Mouse (Mus musculus) liver, embryonic 11.5 days (tissue): ENCODE measurements at regions not wholly inside any gene's neighbourhood (a gene's known extent, or its start where the extent isn't known, plus 50 kb on each side); places are given as distances from the start of the nearest gene placed in this dataset.

Experiments used
- ATAC-seq: fragments of 200-750 bp; cut with Nextera tagmentation; replicated peaks from 2 replicates; pipeline ENCODE4 v1.8.0; 2017; ENCODE audit warnings: moderate number of reproducible peaks, mild to moderate bottlenecking, moderate TSS enrichment, moderate library complexity; ENCODE audit not compliant: low FRiP score
- DNase-seq: peaks from one replicate; pipeline ENCODE4 v3.0.0-alpha.2; 2017; ENCODE audit warnings: low spot score
- H3K27ac ChIP-seq: fragments of 300-500 bp; sonication (generic); 2 replicates; pipeline ENCODE4 v1.5.1; 2014; ENCODE audit warnings: mild to moderate bottlenecking, low read depth, low read length, control low read depth
- H3K27me3 ChIP-seq: fragments of 300-500 bp; sonication (generic); replicated peaks from 2 replicates; pipeline ENCODE4 v1.6.1; 2014; ENCODE audit warnings: low read length, mixed read lengths; ENCODE audit not compliant: control insufficient read depth, insufficient read depth
- H3K36me3 ChIP-seq: fragments of 300-500 bp; sonication (generic); 2 replicates; pipeline ENCODE4 v1.6.1; 2014; ENCODE audit warnings: mild to moderate bottlenecking, low read length, moderate library complexity, mixed read lengths; ENCODE audit not compliant: control insufficient read depth, insufficient read depth
- H3K4me1 ChIP-seq: fragments of 300-500 bp; sonication (generic); replicated peaks from 2 replicates; pipeline ENCODE4 v1.6.1; 2014; ENCODE audit warnings: low read length, mixed read lengths; ENCODE audit not compliant: control insufficient read depth, insufficient read depth
- H3K4me2 ChIP-seq: fragments of 300-500 bp; sonication (generic); 2 replicates; pipeline ENCODE4 v1.6.1; 2014; ENCODE audit warnings: mild to moderate bottlenecking, control low read depth, moderate library complexity
- H3K4me3 ChIP-seq: fragments of 300-500 bp; sonication (generic); 2 replicates; pipeline ENCODE4 v1.5.1; 2014; ENCODE audit warnings: low read depth, low read length, control low read depth
- H3K9ac ChIP-seq: fragments of 300-500 bp; sonication (generic); 2 replicates; pipeline ENCODE4 v1.6.1; 2014; ENCODE audit warnings: low read depth, low read length, control low read depth
- H3K9me3 ChIP-seq: fragments of 300-500 bp; sonication (generic); 2 replicates; pipeline ENCODE4 v1.6.1; 2016; ENCODE audit warnings: low read length, inconsistent platforms, mixed read lengths; ENCODE audit not compliant: control insufficient read depth
- WGBS: fragments of 180-500 bp; shearing (Covaris S2); extraction: QIAGEN DNeasy Blood & Tissue Kit; methylation state at CpG from one replicate; pipeline ENCODE4 v1.1.7; 2014; 5-methylcytosine and 5-hydroxymethylcytosine counted together

DNA sequence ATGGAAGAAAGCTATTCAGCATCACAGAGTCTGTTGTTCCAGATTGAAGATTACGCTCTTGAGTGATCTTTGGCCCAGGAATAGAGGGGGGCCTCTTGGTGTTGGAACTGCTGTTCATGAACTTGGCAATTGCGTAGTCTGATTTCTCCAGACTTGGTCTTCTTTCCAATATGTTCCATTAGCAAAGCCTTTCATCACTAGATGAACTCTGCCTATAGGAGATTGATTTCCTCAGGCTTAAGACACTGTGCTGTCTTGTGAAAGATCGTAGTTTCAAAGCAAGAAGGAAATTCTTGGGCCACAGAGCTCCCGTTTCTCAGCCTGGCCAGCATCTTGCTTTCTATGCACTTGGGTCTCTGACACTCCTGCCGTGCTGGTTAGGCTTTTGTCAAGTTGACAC lies 51.4 kb upstream of the Acsl1 start:
- no peak for DNase-seq
- Histone ChIP-seq H3K4me1 (no peaks in the 10 kb centered on the region), H3K4me2 (no peak overlapping the region), H3K9ac (no peak overlapping the region), H3K27ac (no peak overlapping the region), H3K27me3 (no peaks in the 10 kb centered on the region), H3K36me3 (no peaks in the 10 kb centered on the region), H3K9me3 (no peaks in the 10 kb centered on the region), H3K4me3 (no peak overlapping the region)
- ATAC-seq, result no peak
- 82% methylated on average over 5 of the region's 5 CpGs for WGBS

DNA sequence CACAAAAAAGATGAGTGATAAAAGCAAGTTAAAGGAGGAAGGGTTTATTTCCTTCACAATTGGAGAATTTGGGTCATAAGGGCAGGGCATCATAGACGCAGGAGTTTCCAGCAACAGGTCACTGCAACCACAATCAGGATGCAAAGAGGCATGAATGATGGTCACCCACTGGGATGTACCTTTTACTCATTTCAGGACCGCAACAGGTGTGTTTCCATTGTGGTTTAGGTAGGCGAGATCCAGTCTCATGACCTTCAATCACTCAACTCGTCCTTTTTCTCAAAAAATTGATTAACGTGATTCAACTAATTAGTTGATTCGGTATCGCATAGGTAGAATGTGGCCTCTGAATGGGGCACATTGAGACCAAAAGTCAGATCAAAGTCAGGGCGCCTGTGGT lies 50.4 kb upstream of the Acsl1 start:
- H3K4me1 ChIP-seq, result no peaks in the 10 kb centered on the region
- 87% methylated on average over 8 of the region's 8 CpGs for WGBS
- DNase-seq (no peak), ATAC-seq (no peak)
- H3K27ac ChIP-seq, result no peak overlapping the region
- no peaks in the 10 kb centered on the region for H3K36me3 ChIP-seq
- no peaks in the 10 kb centered on the region for H3K27me3 ChIP-seq
- no peak overlapping the region for H3K9ac ChIP-seq
- no peaks in the 10 kb centered on the region for H3K9me3 ChIP-seq
- H3K4me3 ChIP-seq, result no peak overlapping the region
- no peak overlapping the region for H3K4me2 ChIP-seq
